Mouse (Mus musculus) megakaryocyte, embryonic 14.5 days (primary cell): ENCODE data around the gene Foxn4. TPM values are rescaled to one million over a fixed set of nuclear protein-coding genes. Genes with fewer than 3 reads are reported as not detected.

Source experiments
- H3K27me3 ChIP-seq: replicated peaks from 2 replicates; pipeline ENCODE3; 2012; ENCODE audit warnings: inconsistent platforms
- H3K36me3 ChIP-seq: replicated peaks from 2 replicates; pipeline ENCODE3; 2012; ENCODE audit warnings: low read length, inconsistent platforms, mixed read lengths
- H3K4me1 ChIP-seq: 2 replicates; pipeline ENCODE4 v1.6.1; 2012; ENCODE audit warnings: inconsistent platforms
- H3K4me3 ChIP-seq: replicated peaks from 2 replicates; pipeline ENCODE3; 2012; ENCODE audit warnings: moderate library complexity, mild to moderate bottlenecking, inconsistent platforms
- H3K9me3 ChIP-seq: 2 replicates; pipeline ENCODE4 v1.6.1; 2012; ENCODE audit warnings: inconsistent platforms
- FLI1 ChIP-seq: IDR thresholded peaks from 2 replicates; pipeline ENCODE4 v1.6.1; 2012; ENCODE audit warnings: low read length, inconsistent platforms, mixed read lengths
- GATA1 ChIP-seq: IDR thresholded peaks from 3 replicates; pipeline ENCODE4 v1.6.1; 2012; ENCODE audit warnings: mixed read lengths, low read length, inconsistent platforms, borderline replicate concordance
- polyA plus RNA-seq: library from polyadenylated mRNA; stranded (reverse); fragments of >175 nt; gene quantifications from 2 replicates; pipeline ENCODE4 v1.2.3, GENCODE M21; 2012; ENCODE audit warnings: low replicate concordance; ENCODE audit not compliant: insufficient read depth

Gene Foxn4
- polyA plus RNA-seq, 1 experiment, result not detected

GRCm38 (mm10) chr5:114298212-114298894, 24.7 kb upstream of the Foxn4 start:
- no peak for TF ChIP-seq GATA1
- Histone ChIP-seq H3K27me3 (peaks cover 51% of the 10 kb centered on the region), H3K4me1 (peaks cover 6% of the 10 kb centered on the region; the same call in 1 of the 2 replicates), H3K4me3 (no peak overlapping the region), H3K36me3 (no peaks in the 10 kb centered on the region), H3K9me3 (no peaks in the 10 kb centered on the region)

- Histone ChIP-seq H3K27me3 (peaks cover 43% of the 10 kb centered on the region), H3K4me3 (peak overlapping the region; percentile 46)
- TF ChIP-seq FLI1, result no peak
- TF ChIP-seq GATA1, result no peak
These were observed 23.4 kb upstream of the Foxn4 start for GRCm38 (mm10) chr5:114296693-114297631.

GRCm38 (mm10) chr5:114290004-114290403, 16.4 kb upstream of the Foxn4 start:
- H3K27me3 ChIP-seq, result peaks cover 48% of the 10 kb centered on the region
- TF ChIP-seq FLI1 (no peak), GATA1 (no peak)

More at GRCm38 (mm10) chr5:114296693-114297631, 23.4 kb upstream of the Foxn4 start:
- H3K4me1 ChIP-seq, result peaks cover 6% of the 10 kb centered on the region; the same call in 1 of the 2 replicates
- H3K9me3 ChIP-seq, result no peaks in the 10 kb centered on the region
- H3K36me3 ChIP-seq, result no peaks in the 10 kb centered on the region

GRCm38 (mm10) chr5:114288874-114289273, 15.3 kb upstream of the Foxn4 start, which contains the start of gene Myo1h:
TSS of gene Myo1h (plus strand) at chr5:114289166.
- Histone ChIP-seq H3K4me1 (no peaks in the 10 kb centered on the region), H3K27me3 (peaks cover 42% of the 10 kb centered on the region), H3K36me3 (no peaks in the 10 kb centered on the region), H3K4me3 (no peak within 1 kb of the TSS), H3K9me3 (no peaks in the 10 kb centered on the region)
- no peak for TF ChIP-seq FLI1
- no peak for TF ChIP-seq GATA1

More at GRCm38 (mm10) chr5:114290004-114290403, 16.4 kb upstream of the Foxn4 start:
- no peaks in the 10 kb centered on the region for H3K4me1 ChIP-seq
- H3K36me3 ChIP-seq, result no peaks in the 10 kb centered on the region
- no peaks in the 10 kb centered on the region for H3K9me3 ChIP-seq
- H3K4me3 ChIP-seq, result no peak overlapping the region

- no peak for TF ChIP-seq FLI1
- no peak for TF ChIP-seq GATA1
- H3K4me3 ChIP-seq, result no peak overlapping the region
- H3K4me1 ChIP-seq, result no peaks in the 10 kb centered on the region
- no peaks in the 10 kb centered on the region for H3K9me3 ChIP-seq
- peaks cover 43% of the 10 kb centered on the region for H3K27me3 ChIP-seq
- H3K36me3 ChIP-seq, result no peaks in the 10 kb centered on the region
These were observed 14.8 kb upstream of the Foxn4 start for GRCm38 (mm10) chr5:114288396-114288795.

- Histone ChIP-seq H3K4me3 (no peak overlapping the region), H3K4me1 (no peaks in the 10 kb centered on the region), H3K27me3 (peaks cover 50% of the 10 kb centered on the region), H3K36me3 (no peaks in the 10 kb centered on the region), H3K9me3 (no peaks in the 10 kb centered on the region)
- no peak for TF ChIP-seq FLI1
- no peak for TF ChIP-seq GATA1
These were observed 13.4 kb upstream of the Foxn4 start for GRCm38 (mm10) chr5:114286872-114287571.

GRCm38 (mm10) chr5:114286102-114286501, 12.5 kb upstream of the Foxn4 start:
- H3K9me3 ChIP-seq, result no peaks in the 10 kb centered on the region
- no peak for TF ChIP-seq GATA1
- no peaks in the 10 kb centered on the region for H3K4me1 ChIP-seq

GRCm38 (mm10) chr5:114285398-114285700, 11.7 kb upstream of the Foxn4 start:
- no peak for TF ChIP-seq FLI1
- H3K36me3 ChIP-seq, result no peaks in the 10 kb centered on the region

More at GRCm38 (mm10) chr5:114286102-114286501, 12.5 kb upstream of the Foxn4 start:
- H3K4me3 ChIP-seq, result no peak overlapping the region
- H3K27me3 ChIP-seq, result peaks cover 56% of the 10 kb centered on the region
- H3K36me3 ChIP-seq, result no peaks in the 10 kb centered on the region

GRCm38 (mm10) chr5:114284604-114285397, 11.2 kb upstream of the Foxn4 start:
- Histone ChIP-seq H3K4me1 (no peaks in the 10 kb centered on the region), H3K27me3 (peaks cover 53% of the 10 kb centered on the region)
- no peak for TF ChIP-seq GATA1
- no peak for TF ChIP-seq FLI1

More at GRCm38 (mm10) chr5:114285398-114285700, 11.7 kb upstream of the Foxn4 start:
- Histone ChIP-seq H3K27me3 (peaks cover 56% of the 10 kb centered on the region), H3K4me3 (no peak overlapping the region), H3K4me1 (no peaks in the 10 kb centered on the region), H3K9me3 (no peaks in the 10 kb centered on the region)

More at GRCm38 (mm10) chr5:114284604-114285397, 11.2 kb upstream of the Foxn4 start:
- H3K36me3 ChIP-seq, result no peaks in the 10 kb centered on the region
- H3K9me3 ChIP-seq, result no peaks in the 10 kb centered on the region
- no peak overlapping the region for H3K4me3 ChIP-seq
